Mouse (Mus musculus) neural tube, embryonic 12.5 days (tissue): Measurements from ENCODE around the gene Hs6st3. TPM values are rescaled to one million over a fixed set of nuclear protein-coding genes. Genes with fewer than 3 reads are reported as not detected.
A peak's percentile ranks its signal among the peaks of the same experiment; 100 is the strongest.

Source experiments
- ATAC-seq: fragments of 200-750 bp; cut with Nextera tagmentation; 2 replicates; pipeline ENCODE4 v1.8.0; 2017; ENCODE audit warnings: low read depth, mild to moderate bottlenecking, moderate TSS enrichment, moderate library complexity; ENCODE audit not compliant: low FRiP score
- H3K27ac ChIP-seq: fragments of 300-500 bp; sonication (generic); 2 replicates; pipeline ENCODE4 v1.5.1; 2016
- H3K27me3 ChIP-seq: fragments of 300-500 bp; sonication (generic); replicated peaks from 2 replicates; pipeline ENCODE4 v1.6.1; 2016; ENCODE audit warnings: mild to moderate bottlenecking
- H3K36me3 ChIP-seq: fragments of 300-500 bp; sonication (generic); 2 replicates; pipeline ENCODE4 v1.6.1; 2016; ENCODE audit warnings: mild to moderate bottlenecking
- H3K4me1 ChIP-seq: fragments of 300-500 bp; sonication (generic); 2 replicates; pipeline ENCODE4 v1.6.1; 2016
- H3K4me2 ChIP-seq: fragments of 300-500 bp; sonication (generic); replicated peaks from 2 replicates; pipeline ENCODE4 v1.6.1; 2016; ENCODE audit warnings: mild to moderate bottlenecking
- H3K4me3 ChIP-seq: fragments of 300-500 bp; sonication (generic); 2 replicates; pipeline ENCODE4 v1.5.1; 2016
- H3K9ac ChIP-seq: fragments of 300-500 bp; sonication (generic); 2 replicates; pipeline ENCODE4 v1.6.1; 2016; ENCODE audit warnings: mild to moderate bottlenecking
- H3K9me3 ChIP-seq: fragments of 300-500 bp; sonication (generic); 2 replicates; pipeline ENCODE4 v1.6.1; 2016; ENCODE audit warnings: mild to moderate bottlenecking
- WGBS: fragments of 180-500 bp; shearing (Covaris S2); methylation state at CpG from one replicate; pipeline ENCODE4 v1.1.7; 2016; 5-methylcytosine and 5-hydroxymethylcytosine counted together
- polyA plus RNA-seq: library from polyadenylated mRNA; unstranded; fragments of >200 nt; fragmentation: Nextera tagmentation; extraction: Ambion mirVana; gene quantifications from 2 replicates; pipeline ENCODE4 v1.2.1, GENCODE M21; 2016

Gene Hs6st3
- polyA plus RNA-seq, 1 experiment from 2014 or later, result 0.72 TPM

DNA sequence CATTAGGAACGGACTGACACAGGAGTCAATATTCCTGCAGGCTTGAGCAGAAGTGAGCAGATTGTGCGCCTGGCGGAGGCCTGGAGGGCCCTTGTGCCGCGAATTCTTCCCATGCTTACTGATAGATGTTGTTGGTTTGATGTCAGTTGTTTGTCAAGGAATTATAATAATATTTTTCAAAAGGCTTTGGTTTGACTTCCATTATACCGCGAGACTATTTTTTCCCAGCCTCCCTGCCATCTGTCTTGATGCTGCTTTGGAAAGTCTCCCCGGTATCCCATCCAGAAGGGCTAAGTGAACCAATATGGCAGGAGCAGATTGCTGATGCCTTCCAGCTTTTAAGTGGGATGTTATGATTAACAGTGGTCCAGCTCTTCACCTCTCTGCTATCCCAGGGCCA is 651.3 kb downstream of the Hs6st3 start:
- Histone ChIP-seq H3K4me1 (no peaks in the 10 kb centered on the region), H3K9me3 (no peaks in the 10 kb centered on the region), H3K4me3 (no peak overlapping the region), H3K36me3 (no peaks in the 10 kb centered on the region), H3K27me3 (no peaks in the 10 kb centered on the region), H3K4me2 (no peak overlapping the region), H3K27ac (no peak overlapping the region), H3K9ac (no peak overlapping the region)
- WGBS, result 94% methylated on average over 8 of the region's 8 CpGs
- no peak for ATAC-seq

DNA sequence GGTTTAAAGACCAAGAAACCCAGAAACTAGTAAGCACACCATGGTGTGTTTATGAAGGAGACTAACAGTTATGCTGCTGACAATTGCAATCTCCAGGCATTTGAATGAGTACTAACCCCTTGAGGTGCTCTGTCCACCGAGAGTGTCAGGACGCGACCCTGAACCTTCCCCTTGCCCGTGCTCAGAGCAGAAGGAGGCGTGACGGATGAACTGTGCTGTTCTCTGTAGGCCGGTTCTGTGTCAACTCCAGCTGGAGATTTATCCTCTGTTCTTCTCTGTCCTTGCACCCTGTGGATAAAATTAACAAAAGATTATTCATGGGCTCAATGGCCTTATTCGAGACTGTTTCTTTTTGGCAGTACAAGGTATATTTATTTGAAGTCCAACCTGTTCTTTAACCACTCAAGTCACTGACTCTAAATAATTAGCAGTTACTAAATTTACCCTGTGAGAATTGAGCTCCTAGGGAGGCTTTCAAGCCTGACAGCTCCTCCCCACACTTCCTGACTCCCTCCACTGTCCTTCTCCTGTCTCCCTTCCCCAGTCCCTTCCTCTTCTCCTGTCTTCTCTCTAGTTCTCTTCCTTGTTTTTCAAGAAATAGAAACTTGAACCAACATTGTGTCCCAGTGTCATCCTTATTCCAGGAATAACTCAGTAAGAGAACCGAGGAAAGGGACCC is 659.2 kb downstream of the Hs6st3 start:
- H3K9ac ChIP-seq, result no peak overlapping the region
- WGBS, result 16% methylated on average over 9 of the region's 9 CpGs
- H3K4me3 ChIP-seq, result no peak overlapping the region
- H3K27me3 ChIP-seq, result no peaks in the 10 kb centered on the region
- H3K9me3 ChIP-seq, result no peaks in the 10 kb centered on the region
- no peaks in the 10 kb centered on the region for H3K36me3 ChIP-seq
- H3K27ac ChIP-seq, result no peak overlapping the region
- ATAC-seq, result peak; percentile 70; the same call in 1 of the 2 replicates
- H3K4me1 ChIP-seq, result no peaks in the 10 kb centered on the region
- H3K4me2 ChIP-seq, result no peak overlapping the region

DNA sequence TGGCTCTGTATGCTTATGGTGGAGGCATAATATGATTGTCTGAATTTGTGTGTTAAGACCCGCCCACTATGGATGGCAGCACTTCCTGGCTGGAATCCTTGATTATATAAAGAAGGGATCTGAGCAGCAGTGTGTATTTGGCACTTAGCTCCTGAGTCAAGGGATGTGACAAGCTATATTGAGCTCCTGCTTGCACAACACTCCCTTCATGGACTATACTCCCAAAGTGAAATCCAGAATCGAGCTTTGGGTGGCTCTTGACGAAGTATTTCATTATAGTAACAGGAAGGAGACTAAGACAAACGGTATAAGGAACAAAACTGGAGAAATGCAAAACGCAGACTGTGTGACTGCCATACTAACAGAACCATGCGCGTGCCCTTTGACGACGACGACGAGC is 660.4 kb downstream of the Hs6st3 start:
- no peak overlapping the region for H3K4me3 ChIP-seq

DNA sequence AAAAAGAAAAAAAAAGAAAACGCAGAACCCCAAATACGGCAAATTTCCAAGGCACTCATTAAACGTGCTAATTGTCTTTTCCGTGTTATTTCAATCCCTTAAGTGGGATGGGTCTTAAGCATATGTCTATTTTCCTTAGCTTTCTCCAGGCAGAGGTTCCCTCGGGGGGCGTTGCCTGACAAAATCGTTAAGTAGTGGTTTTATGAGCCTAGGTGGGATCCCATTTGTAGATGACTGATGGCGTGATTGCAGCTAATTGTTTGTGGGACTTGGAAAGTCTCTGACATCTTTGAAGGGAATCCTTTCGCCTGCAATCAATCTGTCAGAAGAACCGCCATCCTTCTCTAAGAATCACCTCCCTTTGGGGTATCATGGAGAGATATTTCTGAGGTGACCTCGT is 662.7 kb downstream of the Hs6st3 start:
- H3K4me1 ChIP-seq, result no peaks in the 10 kb centered on the region
- no peak overlapping the region for H3K4me3 ChIP-seq
- 60% methylated on average over 11 of the region's 11 CpGs for whole genome bisulfite sequencing
- H3K27me3 ChIP-seq, result no peaks in the 10 kb centered on the region
- no peaks in the 10 kb centered on the region for H3K36me3 ChIP-seq
- ATAC-seq, result no peak
- no peak overlapping the region for H3K4me2 ChIP-seq
- H3K9ac ChIP-seq, result no peak overlapping the region
- no peaks in the 10 kb centered on the region for H3K9me3 ChIP-seq
- no peak overlapping the region for H3K27ac ChIP-seq

More for the DNA sequence above, 660.4 kb downstream of the Hs6st3 start:
- Histone ChIP-seq H3K9ac (no peak overlapping the region), H3K27ac (no peak overlapping the region), H3K36me3 (no peaks in the 10 kb centered on the region), H3K4me2 (no peak overlapping the region), H3K27me3 (no peaks in the 10 kb centered on the region), H3K9me3 (no peaks in the 10 kb centered on the region), H3K4me1 (no peaks in the 10 kb centered on the region)
- 92% methylated on average over 11 of the region's 11 CpGs for WGBS
- no peak for ATAC-seq

DNA sequence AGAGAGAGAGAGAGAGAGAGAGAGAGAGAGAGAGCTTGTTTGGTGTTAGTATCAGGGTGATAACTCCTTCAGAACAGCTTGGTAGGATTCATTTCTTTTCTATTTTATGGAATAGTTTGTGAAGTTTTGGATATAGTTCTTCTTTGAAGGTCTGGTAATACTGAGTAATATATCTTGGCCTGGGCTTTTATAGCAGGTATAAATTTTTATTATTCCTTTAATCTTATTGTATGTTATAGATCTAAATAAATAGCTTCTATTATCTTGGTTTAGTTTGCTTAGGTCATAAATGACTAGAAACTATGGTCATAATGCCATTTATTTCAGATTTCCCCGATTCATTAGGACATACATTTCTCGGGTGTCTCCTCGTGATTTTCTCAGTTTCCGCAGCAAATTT is 675.8 kb downstream of the Hs6st3 start:
- no peak overlapping the region for H3K4me3 ChIP-seq
- H3K27me3 ChIP-seq, result no peaks in the 10 kb centered on the region
- no peak overlapping the region for H3K4me2 ChIP-seq
- no peaks in the 10 kb centered on the region for H3K9me3 ChIP-seq
- H3K27ac ChIP-seq, result no peak overlapping the region
- no peaks in the 10 kb centered on the region for H3K36me3 ChIP-seq
- no peak overlapping the region for H3K9ac ChIP-seq
- no peaks in the 10 kb centered on the region for H3K4me1 ChIP-seq
- no peak for ATAC-seq
- WGBS, result 85% methylated on average over 4 of the region's 4 CpGs

DNA sequence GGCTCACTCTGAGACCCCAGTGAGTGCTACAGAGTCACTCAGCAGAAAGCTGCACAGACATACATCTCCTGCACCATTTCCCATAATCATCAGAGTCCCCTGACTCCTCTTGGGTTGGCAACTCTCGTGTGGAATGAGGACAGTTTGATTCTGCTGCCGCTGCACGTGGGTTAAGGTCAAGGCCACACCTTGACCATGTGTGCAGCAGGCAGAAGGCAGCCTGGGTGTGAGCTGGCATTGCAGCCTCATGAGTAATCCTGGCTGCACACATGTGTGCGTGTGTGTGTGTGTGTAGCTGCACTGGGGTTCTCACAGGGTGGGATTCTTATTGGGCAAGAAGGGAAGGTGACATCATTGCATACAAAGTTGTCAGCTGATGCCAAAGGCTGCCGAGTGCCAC is 677.5 kb downstream of the Hs6st3 start:
- WGBS, result 81% methylated on average over 5 of the region's 5 CpGs
- H3K36me3 ChIP-seq, result no peaks in the 10 kb centered on the region
- no peaks in the 10 kb centered on the region for H3K9me3 ChIP-seq
- H3K27me3 ChIP-seq, result no peaks in the 10 kb centered on the region
- no peak overlapping the region for H3K4me3 ChIP-seq
- ATAC-seq, result no peak
- no peak overlapping the region for H3K27ac ChIP-seq
- H3K4me2 ChIP-seq, result no peak overlapping the region
- no peak overlapping the region for H3K9ac ChIP-seq
- H3K4me1 ChIP-seq, result no peaks in the 10 kb centered on the region

DNA sequence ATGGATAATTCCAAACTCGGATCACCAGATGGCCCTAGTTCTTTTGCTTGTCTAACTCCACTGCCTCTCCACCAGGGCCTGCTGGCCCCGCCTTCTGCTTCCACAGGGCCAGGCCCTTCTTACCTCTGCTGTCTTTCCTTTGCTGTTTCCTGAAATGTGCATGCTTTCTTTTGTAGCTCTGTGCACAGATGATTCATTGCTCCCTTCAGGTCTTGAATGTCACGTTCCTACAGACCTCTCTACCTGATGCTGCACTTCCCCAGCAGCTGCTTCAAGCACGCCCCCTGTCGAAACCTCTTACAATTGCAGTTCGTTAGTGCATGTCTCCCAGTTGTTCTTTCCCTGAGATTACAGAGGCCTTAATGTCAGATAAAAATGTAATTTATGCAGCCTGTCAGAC is 682.4 kb downstream of the Hs6st3 start:
- no peak for ATAC-seq
- WGBS, result 59% methylated on average over 6 of the region's 6 CpGs
- Histone ChIP-seq H3K36me3 (no peaks in the 10 kb centered on the region), H3K27me3 (no peaks in the 10 kb centered on the region), H3K4me2 (no peak overlapping the region), H3K4me3 (no peak overlapping the region), H3K27ac (no peak overlapping the region), H3K9ac (no peak overlapping the region), H3K4me1 (no peaks in the 10 kb centered on the region), H3K9me3 (no peaks in the 10 kb centered on the region)

DNA sequence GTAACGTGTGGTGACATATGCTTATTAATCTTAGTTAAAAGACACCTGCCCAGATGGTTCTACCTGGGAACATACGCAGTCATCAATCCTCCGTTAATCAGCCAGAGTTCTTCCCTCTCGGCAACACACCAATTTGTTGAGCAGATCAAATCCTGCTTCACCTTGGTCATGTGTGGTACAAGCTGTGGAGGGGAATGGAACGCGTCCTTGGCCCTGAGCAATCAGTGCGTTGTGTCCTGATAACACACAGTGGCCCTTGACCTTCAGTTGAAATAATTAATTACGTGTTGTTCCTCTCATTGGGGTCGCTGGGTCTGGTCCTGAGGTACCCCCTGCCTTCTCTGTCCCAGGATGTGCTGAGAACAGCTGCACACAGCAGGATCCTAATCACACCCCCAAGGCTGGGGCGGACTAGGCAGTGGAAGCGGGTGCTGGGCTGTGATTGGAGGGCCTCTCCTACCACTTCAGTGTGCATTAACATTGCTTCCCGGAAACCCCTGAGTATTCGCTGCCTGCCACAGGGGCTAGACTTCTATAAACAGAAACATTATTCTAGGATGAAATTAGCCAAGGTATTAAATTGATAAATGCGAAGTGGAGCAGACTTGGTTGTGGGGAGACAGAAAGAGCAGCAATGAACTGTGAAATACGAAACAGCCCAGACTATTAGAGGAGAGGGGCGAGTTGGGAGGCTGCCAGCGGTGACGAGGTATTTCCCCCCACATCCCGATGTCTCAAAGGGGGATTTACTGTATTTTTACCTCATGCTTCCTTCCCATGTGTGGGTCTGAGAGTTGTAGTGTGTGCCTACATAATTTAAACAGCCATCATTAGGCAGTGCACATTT is 693.2 kb downstream of the Hs6st3 start:
- H3K27me3 ChIP-seq, result no peaks in the 10 kb centered on the region
- no peak overlapping the region for H3K4me3 ChIP-seq
- no peaks in the 10 kb centered on the region for H3K36me3 ChIP-seq
- H3K4me1 ChIP-seq, result peaks cover 20% of the 10 kb centered on the region
- no peak overlapping the region for H3K27ac ChIP-seq
- H3K4me2 ChIP-seq, result peak overlapping the region; percentile 38
- WGBS, result 38% methylated on average over 19 of the region's 19 CpGs
- H3K9me3 ChIP-seq, result no peaks in the 10 kb centered on the region
- peak; percentile 86 for ATAC-seq
- no peak overlapping the region for H3K9ac ChIP-seq

DNA sequence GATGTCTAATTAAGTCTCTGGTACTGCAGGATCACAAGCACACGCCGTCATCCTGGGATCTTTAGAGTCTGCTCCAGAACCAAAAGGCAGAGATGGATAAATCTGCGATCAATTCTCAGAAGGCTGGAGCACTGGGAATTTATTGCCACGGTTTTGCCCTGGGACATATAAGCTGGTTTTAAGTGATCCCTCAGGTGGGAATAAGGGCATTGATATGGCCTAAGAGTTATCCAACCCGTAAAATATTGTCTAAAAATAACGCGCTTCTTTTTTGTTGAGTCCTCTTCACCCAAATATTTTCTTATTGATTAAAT is 693.8 kb downstream of the Hs6st3 start:
- Histone ChIP-seq H3K4me2 (peak overlapping the region; percentile 38), H3K27ac (no peak overlapping the region), H3K9ac (no peak overlapping the region), H3K27me3 (no peaks in the 10 kb centered on the region), H3K4me1 (peaks cover 20% of the 10 kb centered on the region), H3K9me3 (no peaks in the 10 kb centered on the region), H3K36me3 (no peaks in the 10 kb centered on the region), H3K4me3 (no peak overlapping the region)
- 58% methylated on average over 7 of the region's 7 CpGs for WGBS
- ATAC-seq, result 0 out of 2 replicates have a peak, but pooled peaks have one; percentile 3

DNA sequence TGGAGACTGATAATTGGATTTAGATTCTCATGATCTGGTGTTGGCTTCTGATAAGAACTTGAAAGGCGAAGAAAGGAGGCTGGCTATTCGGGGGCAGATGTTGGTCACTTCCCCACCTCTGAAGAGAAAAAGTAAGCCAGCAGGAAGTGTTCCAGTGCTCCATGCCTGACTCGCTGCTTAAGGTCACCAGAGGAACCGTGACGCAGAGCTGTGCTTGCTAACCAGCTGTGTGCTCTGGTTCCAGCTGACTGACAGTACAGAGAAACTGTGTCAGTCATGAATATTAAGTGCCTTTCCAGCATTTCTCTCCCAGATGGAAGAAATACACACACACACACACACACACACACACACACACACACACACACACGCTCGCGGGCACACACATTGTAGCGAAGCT is 694.8 kb downstream of the Hs6st3 start:
- Histone ChIP-seq H3K27ac (no peak overlapping the region), H3K27me3 (no peaks in the 10 kb centered on the region), H3K4me2 (no peak overlapping the region), H3K4me3 (no peak overlapping the region), H3K9me3 (no peaks in the 10 kb centered on the region), H3K4me1 (peaks cover 20% of the 10 kb centered on the region), H3K9ac (no peak overlapping the region), H3K36me3 (no peaks in the 10 kb centered on the region)
- peak; percentile 59; the same call in 1 of the 2 replicates for ATAC-seq
- 59% methylated on average over 9 of the region's 9 CpGs for WGBS

DNA sequence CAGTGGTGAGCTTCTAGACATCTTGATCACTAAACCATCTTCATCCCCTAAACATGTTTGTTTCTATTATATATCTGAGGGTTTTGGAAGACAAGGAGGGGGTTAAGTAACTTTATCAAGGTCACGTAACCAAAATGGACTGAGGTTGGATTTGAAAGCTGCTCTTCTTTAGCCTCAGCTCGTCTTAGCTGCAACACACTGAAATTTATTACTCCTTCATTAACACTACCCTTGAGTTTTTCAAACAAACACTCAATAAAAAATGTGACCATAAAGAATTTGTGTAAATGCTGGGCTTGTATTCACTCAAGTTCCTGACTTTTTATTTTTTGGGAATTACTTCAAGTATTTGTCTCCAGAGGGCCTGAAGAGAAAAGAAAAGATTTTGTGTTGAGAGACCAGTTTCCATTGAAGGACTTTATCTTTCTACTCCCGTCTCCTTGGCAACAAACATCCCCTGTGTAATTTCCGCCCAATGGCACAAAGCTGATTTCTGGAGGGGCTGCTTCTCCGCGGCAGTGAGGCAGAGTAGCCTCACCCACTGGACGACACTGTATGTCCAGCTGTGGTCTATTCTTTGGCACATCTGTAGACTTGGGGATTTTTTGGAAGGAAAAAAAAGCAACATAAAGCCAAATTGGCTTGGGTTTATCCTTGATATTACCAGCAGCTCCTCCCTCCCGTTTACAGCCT is 696.0 kb downstream of the Hs6st3 start:
- Histone ChIP-seq H3K4me2 (no peak overlapping the region), H3K9me3 (no peaks in the 10 kb centered on the region), H3K27ac (no peak overlapping the region), H3K36me3 (no peaks in the 10 kb centered on the region), H3K4me3 (no peak overlapping the region), H3K27me3 (no peaks in the 10 kb centered on the region), H3K4me1 (peaks cover 20% of the 10 kb centered on the region), H3K9ac (no peak overlapping the region)
- ATAC-seq, result no peak
- WGBS, result 42% methylated on average over 8 of the region's 8 CpGs

DNA sequence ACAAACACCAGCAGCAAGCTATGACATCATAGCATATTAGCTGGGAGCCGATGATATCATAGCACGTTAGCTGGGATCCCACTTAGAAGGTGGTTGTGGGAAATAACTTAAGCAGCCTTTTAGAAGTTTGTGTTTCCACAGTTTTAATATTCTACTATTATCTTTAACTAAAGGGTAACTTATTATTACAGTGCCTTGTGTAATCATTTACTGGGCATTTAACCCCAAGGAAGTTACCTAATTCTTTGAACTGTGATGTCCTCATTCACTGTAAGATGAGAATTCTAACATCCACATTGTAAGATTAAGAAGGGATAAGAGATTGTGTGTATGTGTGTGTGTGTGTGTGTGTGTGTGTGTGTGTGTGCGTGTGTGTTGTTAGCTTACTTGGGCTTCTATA is 697.9 kb downstream of the Hs6st3 start:
- WGBS, result 85% methylated on average over 3 of the region's 3 CpGs
- Histone ChIP-seq H3K4me1 (peaks cover 16% of the 10 kb centered on the region), H3K9me3 (no peaks in the 10 kb centered on the region)

More for the DNA sequence above, 697.9 kb downstream of the Hs6st3 start:
- Histone ChIP-seq H3K27ac (no peak overlapping the region), H3K4me3 (no peak overlapping the region), H3K4me2 (no peak overlapping the region), H3K36me3 (no peaks in the 10 kb centered on the region), H3K9ac (no peak overlapping the region), H3K27me3 (no peaks in the 10 kb centered on the region)
- no peak for ATAC-seq
